Mouse (Mus musculus): ENCODE data around the gene Gm20388. TPM values are rescaled to one million over a fixed set of nuclear protein-coding genes. Genes with fewer than 3 reads are reported as not detected.

Gm20388 gene
- polyA plus RNA-seq, 1 experiment from 2014 or later = not detected

- Histone ChIP-seq H3K36me3 (ENCODE audit: control insufficient read depth, insufficient read depth, low read length) (no peaks in the 10 kb centered on the region), H3K4me3 (ENCODE audit: low read depth, low read length) (no peak overlapping the region), H3K9me3 (ENCODE audit: control insufficient read depth, low read length) (no peaks in the 10 kb centered on the region), H3K4me2 (no peak overlapping the region), H3K9ac (ENCODE audit: low read length) (no peak overlapping the region), H3K27ac (ENCODE audit: low read depth, low read length) (no peak overlapping the region), H3K4me1 (ENCODE audit: control insufficient read depth, insufficient read depth, low read length) (peaks cover 71% of the 10 kb centered on the region), H3K27me3 (ENCODE audit: control insufficient read depth, insufficient read depth, low read length) (peaks cover 2% of the 10 kb centered on the region; the same call in 1 of the 2 replicates)
- ATAC-seq (ENCODE audit: low FRiP score) = no peak
- DNase-seq (ENCODE audit: low spot score, missing footprints) = no peak
- 78% methylated on average over 5 of the region's 5 CpGs for WGBS
These were observed 509.6 kb downstream of the Gm20388 start for GRCm38 (mm10) chr8:120420226-120420625.

DNA sequence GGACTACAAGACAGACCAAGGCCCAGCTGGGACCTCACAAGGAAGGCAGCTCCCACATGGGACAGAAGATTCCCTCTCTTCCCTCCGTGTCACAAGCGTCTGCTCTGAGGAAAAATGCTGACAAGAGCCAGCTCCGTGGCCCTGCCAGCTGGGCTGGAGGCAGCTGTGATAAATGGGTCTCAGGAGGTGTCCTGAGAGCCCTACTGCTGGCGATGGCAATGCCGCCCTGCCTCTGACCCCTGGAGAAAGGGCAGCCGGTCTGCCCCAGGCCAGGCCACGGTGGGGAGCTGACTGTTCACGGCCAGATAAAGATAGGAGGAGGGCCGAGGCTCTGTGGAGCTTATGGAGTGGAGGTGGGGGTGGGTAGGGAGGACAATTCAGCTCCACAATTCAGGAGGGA is 511.0 kb downstream of the Gm20388 start:
- Histone ChIP-seq H3K9ac (ENCODE audit: low read length) (peak overlapping the region; percentile 18; the same call in 1 of the 2 replicates), H3K4me3 (ENCODE audit: low read depth, low read length) (no peak overlapping the region), H3K4me1 (ENCODE audit: control insufficient read depth, insufficient read depth, low read length) (peaks cover 72% of the 10 kb centered on the region), H3K36me3 (ENCODE audit: control insufficient read depth, insufficient read depth, low read length) (no peaks in the 10 kb centered on the region), H3K9me3 (ENCODE audit: control insufficient read depth, low read length) (no peaks in the 10 kb centered on the region), H3K4me2 (no peak overlapping the region), H3K27me3 (ENCODE audit: control insufficient read depth, insufficient read depth, low read length) (peaks cover 2% of the 10 kb centered on the region; the same call in 1 of the 2 replicates), H3K27ac (ENCODE audit: low read depth, low read length) (peak overlapping the region; percentile 67)
- 7% methylated on average over 9 of the region's 9 CpGs for WGBS
- ATAC-seq (ENCODE audit: low FRiP score) (no peak), DNase-seq (ENCODE audit: low spot score, missing footprints) (no peak)

DNA sequence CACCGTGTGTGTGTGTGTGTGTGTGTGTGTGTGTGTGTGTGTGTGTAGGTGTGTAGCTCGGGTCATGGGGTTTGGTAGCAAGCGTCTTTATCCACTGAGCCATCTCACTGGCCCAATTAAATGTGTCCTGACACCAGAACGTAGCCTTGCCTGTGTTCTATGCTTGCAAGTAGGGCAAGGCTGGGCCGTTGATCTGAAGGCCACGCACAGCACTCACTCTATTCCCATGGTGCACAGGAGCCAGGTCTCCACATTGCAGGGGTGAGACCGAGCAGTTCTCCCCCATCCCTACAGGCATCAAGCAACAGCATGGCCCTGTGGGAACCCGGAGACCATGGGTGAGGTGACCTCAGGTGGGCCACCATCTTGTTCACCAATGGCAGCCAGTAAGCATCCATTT is 511.6 kb downstream of the Gm20388 start:
- H3K27me3 ChIP-seq (ENCODE audit: control insufficient read depth, insufficient read depth, low read length) = peaks cover 2% of the 10 kb centered on the region; the same call in 1 of the 2 replicates
- H3K4me3 ChIP-seq (ENCODE audit: low read depth, low read length) = no peak overlapping the region
- no peak overlapping the region for H3K27ac ChIP-seq (ENCODE audit: low read depth, low read length)
- ATAC-seq (ENCODE audit: low FRiP score) (no peak), DNase-seq (ENCODE audit: low spot score, missing footprints) (no peak)
- no peak overlapping the region; the same call in 1 of the 2 replicates for H3K9ac ChIP-seq (ENCODE audit: low read length)
- H3K4me2 ChIP-seq = no peak overlapping the region
- no peaks in the 10 kb centered on the region for H3K36me3 ChIP-seq (ENCODE audit: control insufficient read depth, insufficient read depth, low read length)
- no peaks in the 10 kb centered on the region for H3K9me3 ChIP-seq (ENCODE audit: control insufficient read depth, low read length)
- H3K4me1 ChIP-seq (ENCODE audit: control insufficient read depth, insufficient read depth, low read length) = peaks cover 72% of the 10 kb centered on the region
- WGBS = 80% methylated on average over 8 of the region's 8 CpGs

DNA sequence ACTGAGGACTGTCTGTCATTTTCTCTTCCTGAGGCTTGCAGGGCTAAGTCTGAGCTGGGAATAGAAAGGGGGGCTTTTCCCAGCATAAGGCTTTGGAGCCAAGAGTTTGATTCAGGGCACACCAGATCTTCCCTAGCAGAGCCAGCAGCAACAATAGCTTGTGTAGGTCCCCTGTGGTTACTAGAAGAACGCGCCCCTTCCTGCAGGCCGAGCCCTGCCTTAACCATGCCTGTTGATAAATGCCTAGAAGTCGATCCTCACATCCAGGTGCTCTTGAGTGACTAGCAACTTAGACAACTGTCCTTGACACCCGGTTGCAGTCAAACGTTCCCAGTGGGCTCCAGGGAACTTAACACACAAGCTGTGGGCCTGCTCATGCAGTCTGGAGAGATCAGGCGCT is 512.9 kb downstream of the Gm20388 start:
- 33% methylated on average over 7 of the region's 7 CpGs for WGBS
- H3K36me3 ChIP-seq (ENCODE audit: control insufficient read depth, insufficient read depth, low read length) = no peaks in the 10 kb centered on the region
- H3K27ac ChIP-seq (ENCODE audit: low read depth, low read length) = no peak overlapping the region
- H3K4me1 ChIP-seq (ENCODE audit: control insufficient read depth, insufficient read depth, low read length) = peaks cover 71% of the 10 kb centered on the region
- DNase-seq (ENCODE audit: low spot score, missing footprints) = no peak
- H3K4me3 ChIP-seq (ENCODE audit: low read depth, low read length) = no peak overlapping the region
- H3K4me2 ChIP-seq = no peak overlapping the region
- H3K27me3 ChIP-seq (ENCODE audit: control insufficient read depth, insufficient read depth, low read length) = peaks cover 2% of the 10 kb centered on the region; the same call in 1 of the 2 replicates
- no peak overlapping the region for H3K9ac ChIP-seq (ENCODE audit: low read length)
- no peak for ATAC-seq (ENCODE audit: low FRiP score)
- no peaks in the 10 kb centered on the region for H3K9me3 ChIP-seq (ENCODE audit: control insufficient read depth, low read length)

GRCm38 (mm10) chr8:120424829-120425198 is 514.2 kb downstream of the Gm20388 start:
- 34% methylated on average over 4 of the region's 4 CpGs for WGBS
- H3K27me3 ChIP-seq (ENCODE audit: control insufficient read depth, insufficient read depth, low read length) = peaks cover 2% of the 10 kb centered on the region; the same call in 1 of the 2 replicates
- peak overlapping the region; percentile 12; the same call in 1 of the 2 replicates for H3K4me2 ChIP-seq
- no peaks in the 10 kb centered on the region for H3K9me3 ChIP-seq (ENCODE audit: control insufficient read depth, low read length)
- peaks cover 73% of the 10 kb centered on the region for H3K4me1 ChIP-seq (ENCODE audit: control insufficient read depth, insufficient read depth, low read length)
- H3K4me3 ChIP-seq (ENCODE audit: low read depth, low read length) = no peak overlapping the region
- H3K27ac ChIP-seq (ENCODE audit: low read depth, low read length) = peak overlapping the region; percentile 87
- no peaks in the 10 kb centered on the region for H3K36me3 ChIP-seq (ENCODE audit: control insufficient read depth, insufficient read depth, low read length)
- peak overlapping the region; percentile 41 for H3K9ac ChIP-seq (ENCODE audit: low read length)
- ATAC-seq (ENCODE audit: low FRiP score) (no peak), DNase-seq (ENCODE audit: low spot score, missing footprints) (peak; percentile 91)

DNA sequence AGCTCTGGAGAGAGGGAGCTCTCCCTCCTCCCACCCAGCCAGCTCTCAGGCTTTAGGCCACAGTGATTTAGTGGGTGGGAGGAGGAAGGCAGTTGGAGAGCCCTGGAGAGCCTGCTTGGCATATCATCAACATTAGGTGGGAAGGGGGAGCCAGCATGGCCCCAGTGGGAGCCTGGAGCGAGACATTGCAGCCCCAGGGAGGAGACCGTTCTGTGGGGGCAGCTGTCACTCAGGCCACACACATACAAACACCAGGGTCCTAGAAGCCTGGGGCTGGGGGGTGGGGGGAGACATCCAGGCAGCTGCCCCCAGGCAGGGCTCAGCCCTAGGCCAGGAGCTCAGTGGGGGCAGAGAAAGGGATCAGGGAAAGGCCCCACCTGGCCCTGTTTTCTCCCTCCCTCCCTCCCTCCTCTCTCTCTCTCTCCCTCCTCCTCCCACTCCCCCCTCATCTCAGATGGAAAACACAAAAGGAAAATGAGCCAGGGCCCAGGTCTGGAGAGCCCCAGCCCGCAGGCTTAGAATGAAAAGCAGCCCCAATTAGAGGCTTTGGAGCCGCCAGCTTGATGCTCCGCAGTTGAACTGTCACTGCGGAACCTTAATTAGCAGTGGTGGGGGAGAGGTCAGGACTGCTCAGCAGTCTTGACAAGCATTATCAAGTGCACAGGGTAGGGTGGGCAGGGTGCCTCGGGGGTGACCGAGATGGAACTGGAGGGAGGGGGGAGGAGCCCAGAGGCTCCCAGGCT is 514.7 kb downstream of the Gm20388 start:
- Histone ChIP-seq H3K9ac (ENCODE audit: low read length) (peak overlapping the region; percentile 41), H3K27ac (ENCODE audit: low read depth, low read length) (peak overlapping the region; percentile 87), H3K4me2 (peak overlapping the region; percentile 12; the same call in 1 of the 2 replicates), H3K9me3 (ENCODE audit: control insufficient read depth, low read length) (no peaks in the 10 kb centered on the region), H3K36me3 (ENCODE audit: control insufficient read depth, insufficient read depth, low read length) (no peaks in the 10 kb centered on the region), H3K4me3 (ENCODE audit: low read depth, low read length) (no peak overlapping the region), H3K27me3 (ENCODE audit: control insufficient read depth, insufficient read depth, low read length) (peaks cover 2% of the 10 kb centered on the region; the same call in 1 of the 2 replicates), H3K4me1 (ENCODE audit: control insufficient read depth, insufficient read depth, low read length) (peaks cover 73% of the 10 kb centered on the region)
- DNase-seq (ENCODE audit: low spot score, missing footprints) (peak; percentile 90), ATAC-seq (ENCODE audit: low FRiP score) (peak; percentile 78)
- 2% methylated on average over 8 of the region's 8 CpGs for WGBS

- no peak for DNase-seq (ENCODE audit: low spot score, missing footprints)
These were observed 515.5 kb downstream of the Gm20388 start for GRCm38 (mm10) chr8:120426105-120426504.

DNA sequence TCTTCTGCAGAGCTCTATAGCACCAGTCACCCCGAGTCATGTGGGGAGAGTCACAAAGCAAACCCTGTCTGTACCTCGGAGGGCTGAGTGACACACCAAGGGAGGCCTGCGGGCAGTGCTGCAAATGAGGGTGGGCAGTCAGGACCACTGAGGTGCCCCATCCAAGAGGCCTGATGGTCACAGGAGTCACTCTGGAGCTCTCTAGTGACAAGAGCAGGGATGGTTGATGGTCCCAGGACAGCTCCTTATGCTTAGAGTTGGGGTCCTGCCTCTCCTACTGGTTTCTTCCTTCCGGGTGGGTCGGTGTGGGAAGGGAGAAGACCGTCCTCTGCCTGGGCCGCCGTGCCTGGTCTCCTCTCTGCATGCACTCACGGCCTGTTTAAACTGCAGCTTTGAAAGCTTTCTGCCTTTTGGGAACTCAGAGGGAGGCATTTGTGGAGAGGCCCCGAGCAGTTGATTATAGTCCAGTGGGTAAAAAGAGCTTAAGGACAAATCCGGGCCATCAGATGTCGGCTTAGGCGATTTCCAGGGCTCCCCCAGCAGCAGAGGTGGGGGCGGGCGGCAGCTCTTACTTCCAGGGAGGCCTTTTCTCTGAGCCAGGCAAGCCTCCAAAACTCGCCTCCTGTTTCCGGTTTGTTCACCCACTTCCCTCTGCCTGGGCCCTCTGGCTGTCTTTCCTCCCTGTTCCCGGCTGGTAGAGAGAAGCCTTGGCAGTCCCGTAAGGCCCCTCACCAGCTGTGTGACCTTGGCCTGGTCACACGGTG is 516.2 kb downstream of the Gm20388 start:
- WGBS = 18% methylated on average over 20 of the region's 20 CpGs
- Histone ChIP-seq H3K27me3 (ENCODE audit: control insufficient read depth, insufficient read depth, low read length) (peaks cover 2% of the 10 kb centered on the region; the same call in 1 of the 2 replicates), H3K9ac (ENCODE audit: low read length) (peak overlapping the region; percentile 20; the same call in 1 of the 2 replicates), H3K4me3 (ENCODE audit: low read depth, low read length) (no peak overlapping the region), H3K4me2 (no peak overlapping the region; the same call in 1 of the 2 replicates), H3K36me3 (ENCODE audit: control insufficient read depth, insufficient read depth, low read length) (no peaks in the 10 kb centered on the region), H3K4me1 (ENCODE audit: control insufficient read depth, insufficient read depth, low read length) (peaks cover 64% of the 10 kb centered on the region), H3K27ac (ENCODE audit: low read depth, low read length) (peak overlapping the region; percentile 87), H3K9me3 (ENCODE audit: control insufficient read depth, low read length) (no peaks in the 10 kb centered on the region)
- no peak for ATAC-seq (ENCODE audit: low FRiP score)
- DNase-seq (ENCODE audit: low spot score, missing footprints) = peak; percentile 92

More at GRCm38 (mm10) chr8:120426105-120426504, 515.5 kb downstream of the Gm20388 start:
- no peak; the same call in 1 of the 2 replicates for ATAC-seq (ENCODE audit: low FRiP score)
- Histone ChIP-seq H3K36me3 (ENCODE audit: control insufficient read depth, insufficient read depth, low read length) (no peaks in the 10 kb centered on the region), H3K27me3 (ENCODE audit: control insufficient read depth, insufficient read depth, low read length) (peaks cover 2% of the 10 kb centered on the region; the same call in 1 of the 2 replicates), H3K4me3 (ENCODE audit: low read depth, low read length) (no peak overlapping the region), H3K27ac (ENCODE audit: low read depth, low read length) (peak overlapping the region; percentile 87), H3K4me1 (ENCODE audit: control insufficient read depth, insufficient read depth, low read length) (peaks cover 71% of the 10 kb centered on the region), H3K9me3 (ENCODE audit: control insufficient read depth, low read length) (no peaks in the 10 kb centered on the region), H3K4me2 (peak overlapping the region; percentile 4; the same call in 1 of the 2 replicates), H3K9ac (ENCODE audit: low read length) (peak overlapping the region; percentile 33; the same call in 1 of the 2 replicates)
- WGBS = 24% methylated on average over 1 of the region's 1 CpGs

Measured in midbrain, embryonic 11.5 days (tissue).